Mouse (Mus musculus): ENCODE measurements around the gene Ppfibp2. TPM values are rescaled to one million over a fixed set of nuclear protein-coding genes. Genes with fewer than 3 reads are reported as not detected.

Gene Ppfibp2
- polyA plus RNA-seq, 1 experiment from 2014 or later: 18.2 TPM

DNA sequence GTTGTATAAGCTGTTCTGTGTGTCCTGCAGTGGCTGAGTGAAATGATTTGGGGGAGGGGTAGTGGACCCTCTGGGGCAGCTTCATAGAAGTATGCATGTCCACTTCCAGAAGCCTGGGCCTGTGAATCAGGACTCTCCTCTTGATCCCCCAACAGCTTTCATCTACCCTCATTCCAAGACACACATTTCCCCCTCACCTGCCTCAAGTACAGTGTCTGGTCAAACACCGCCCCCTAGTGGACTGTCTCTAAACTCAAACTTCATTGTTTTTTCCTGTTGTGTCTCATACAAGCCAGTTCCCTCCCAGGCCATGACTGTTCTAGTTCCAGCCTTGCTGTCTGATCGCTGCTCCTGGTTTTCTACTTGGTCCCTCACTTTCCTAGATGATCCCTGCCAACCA, 152.9 kb downstream of the Ppfibp2 start:
- H3K36me3 ChIP-seq: peaks cover 21% of the 10 kb centered on the region
- no peaks in the 10 kb centered on the region for H3K27me3 ChIP-seq
- no peaks in the 10 kb centered on the region for H3K4me1 ChIP-seq
- no peak overlapping the region for H3K4me2 ChIP-seq
- no peak for ATAC-seq (ENCODE audit: insufficient number of reproducible peaks, low FRiP score, low TSS enrichment, low read depth)
- 11% methylated on average over 2 of the region's 2 CpGs for WGBS
- no peak overlapping the region for H3K4me3 ChIP-seq
- H3K27ac ChIP-seq: no peak overlapping the region
- no peaks in the 10 kb centered on the region for H3K9me3 ChIP-seq
- H3K9ac ChIP-seq: no peak overlapping the region

DNA sequence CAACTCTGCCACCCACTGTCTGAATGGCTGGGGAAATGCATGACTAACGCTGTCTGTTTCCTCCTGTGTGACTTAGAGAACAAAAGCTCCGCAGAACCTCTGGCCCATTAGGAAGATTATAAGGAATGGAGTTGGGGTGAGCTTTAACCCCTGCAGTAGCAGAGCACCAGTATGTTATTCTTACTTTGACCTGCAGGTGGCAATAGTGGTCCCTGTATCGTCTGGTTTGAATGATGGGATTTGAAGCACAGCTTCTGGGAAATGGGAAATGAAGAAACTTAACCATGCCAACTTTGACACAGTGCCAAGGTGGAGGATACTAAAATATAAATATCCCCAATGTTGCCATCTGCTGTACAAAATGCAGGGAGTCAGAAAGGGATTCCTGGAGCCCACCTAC, 154.3 kb downstream of the Ppfibp2 start:
- no peak overlapping the region for H3K4me2 ChIP-seq
- no peak overlapping the region for H3K27ac ChIP-seq
- 3% methylated on average over 3 of the region's 3 CpGs for WGBS
- H3K4me3 ChIP-seq: no peak overlapping the region
- no peaks in the 10 kb centered on the region for H3K27me3 ChIP-seq
- H3K9me3 ChIP-seq: no peaks in the 10 kb centered on the region
- ATAC-seq (ENCODE audit: insufficient number of reproducible peaks, low FRiP score, low TSS enrichment, low read depth): no peak
- H3K4me1 ChIP-seq: no peaks in the 10 kb centered on the region
- H3K36me3 ChIP-seq: peaks cover 9% of the 10 kb centered on the region
- no peak overlapping the region for H3K9ac ChIP-seq

DNA sequence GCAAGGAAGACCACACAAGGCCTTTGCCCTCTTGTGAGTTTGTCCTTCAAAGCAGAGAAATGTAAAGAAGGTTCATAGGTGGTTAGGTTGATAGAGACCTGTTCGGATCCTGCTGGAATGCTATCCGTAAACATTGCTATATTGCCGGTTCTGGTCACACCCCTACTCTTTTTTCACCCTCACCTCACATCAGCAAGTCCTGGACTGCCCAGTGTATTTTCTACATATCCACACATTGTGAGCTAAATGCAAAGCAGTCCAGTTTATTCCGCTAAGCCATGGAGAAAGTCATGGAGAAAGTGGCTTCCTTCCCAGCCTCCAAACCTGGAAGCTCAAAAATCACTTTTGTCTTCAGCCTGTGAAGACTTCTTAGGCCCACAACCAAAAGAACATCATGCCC, 154.7 kb downstream of the Ppfibp2 start:
- 90% methylated on average over 4 of the region's 4 CpGs for WGBS

DNA sequence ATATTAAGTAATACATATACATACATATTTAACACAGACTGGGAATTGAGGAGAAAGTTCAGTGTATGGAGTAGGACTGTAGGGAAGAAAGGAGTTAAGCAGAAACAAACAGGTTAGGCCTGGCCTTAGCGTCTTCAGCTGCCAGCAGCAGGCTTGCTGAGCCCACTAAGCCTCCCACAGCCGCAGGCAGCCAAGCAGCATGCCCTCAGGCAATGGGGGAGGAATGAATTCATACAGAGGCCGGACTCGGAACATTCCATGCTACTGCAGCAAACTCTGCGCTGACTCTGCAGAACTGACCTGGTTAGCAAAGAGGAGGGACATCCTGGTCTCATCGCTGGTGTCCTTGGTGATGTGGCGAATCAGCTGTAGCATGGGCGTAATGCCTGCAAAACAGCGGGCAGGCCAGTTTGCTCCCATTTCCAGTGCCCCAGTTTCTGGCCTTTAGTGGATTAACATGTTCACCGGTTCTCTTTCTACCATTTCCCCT, 157.1 kb downstream of the Ppfibp2 start:
- no peak overlapping the region for H3K9ac ChIP-seq
- 66% methylated on average over 10 of the region's 10 CpGs for WGBS
- ATAC-seq (ENCODE audit: insufficient number of reproducible peaks, low FRiP score, low TSS enrichment, low read depth): no peak

More for the DNA sequence above, 154.7 kb downstream of the Ppfibp2 start:
- no peak overlapping the region for H3K4me3 ChIP-seq
- H3K4me1 ChIP-seq: no peaks in the 10 kb centered on the region
- no peaks in the 10 kb centered on the region for H3K9me3 ChIP-seq
- H3K9ac ChIP-seq: no peak overlapping the region
- H3K27me3 ChIP-seq: no peaks in the 10 kb centered on the region
- no peak overlapping the region for H3K4me2 ChIP-seq
- peaks cover 8% of the 10 kb centered on the region for H3K36me3 ChIP-seq
- H3K27ac ChIP-seq: no peak overlapping the region
- ATAC-seq (ENCODE audit: insufficient number of reproducible peaks, low FRiP score, low TSS enrichment, low read depth): no peak

DNA sequence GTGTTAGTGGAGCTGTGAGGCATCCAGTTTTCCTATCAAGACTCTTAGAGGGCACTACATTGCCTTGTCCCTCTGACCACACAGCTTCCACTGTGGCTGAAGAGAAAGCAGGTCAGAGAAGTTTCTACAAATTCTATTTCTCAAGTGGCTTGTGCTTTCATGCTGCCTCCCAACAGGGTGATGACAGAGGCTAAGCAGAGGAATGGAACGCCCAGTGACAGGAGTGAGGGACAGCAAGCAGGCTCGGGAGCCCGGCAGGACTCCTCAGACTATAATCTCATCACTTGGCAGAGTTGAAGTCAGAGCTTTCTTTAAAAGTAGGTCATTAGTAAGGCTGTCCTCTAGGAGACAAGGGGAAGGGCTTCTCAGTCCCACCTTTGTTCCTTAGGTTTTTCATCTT, 160.9 kb downstream of the Ppfibp2 start:
- peaks cover 5% of the 10 kb centered on the region for H3K4me1 ChIP-seq
- H3K9ac ChIP-seq: no peak overlapping the region
- no peaks in the 10 kb centered on the region for H3K27me3 ChIP-seq
- H3K36me3 ChIP-seq: no peaks in the 10 kb centered on the region
- ATAC-seq (ENCODE audit: insufficient number of reproducible peaks, low FRiP score, low TSS enrichment, low read depth): no peak
- H3K4me2 ChIP-seq: no peak overlapping the region
- H3K9me3 ChIP-seq: no peaks in the 10 kb centered on the region
- H3K27ac ChIP-seq: no peak overlapping the region
- 79% methylated on average over 3 of the region's 3 CpGs for WGBS
- no peak overlapping the region for H3K4me3 ChIP-seq

More for the DNA sequence above, 157.1 kb downstream of the Ppfibp2 start:
- Histone ChIP-seq H3K27ac (no peak overlapping the region), H3K36me3 (no peaks in the 10 kb centered on the region), H3K4me1 (no peaks in the 10 kb centered on the region), H3K9me3 (no peaks in the 10 kb centered on the region), H3K4me2 (no peak overlapping the region), H3K4me3 (no peak overlapping the region), H3K27me3 (no peaks in the 10 kb centered on the region)

DNA sequence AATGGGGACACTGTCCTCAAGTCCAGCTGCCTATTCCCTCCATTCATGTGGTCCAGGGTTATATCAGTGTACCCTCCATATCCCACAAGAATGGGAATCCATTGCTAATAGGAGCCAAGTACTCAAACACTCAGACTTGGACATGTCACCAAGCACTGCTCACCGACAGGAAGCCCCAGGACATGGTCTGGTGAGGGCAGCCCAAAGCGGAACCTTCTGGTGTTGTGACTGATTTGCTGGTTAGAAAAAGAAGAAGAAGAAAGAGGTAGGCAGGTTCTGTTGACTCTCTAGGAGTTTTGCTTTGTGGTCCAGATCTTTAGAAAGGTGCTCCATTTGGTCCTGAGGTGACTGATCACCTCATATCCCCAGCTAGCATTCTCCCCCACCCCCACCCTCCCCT, 161.7 kb downstream of the Ppfibp2 start:
- WGBS: 80% methylated on average over 2 of the region's 2 CpGs
- no peak overlapping the region for H3K4me2 ChIP-seq
- H3K9ac ChIP-seq: no peak overlapping the region
- H3K27ac ChIP-seq: no peak overlapping the region
- H3K4me1 ChIP-seq: peaks cover 5% of the 10 kb centered on the region
- ATAC-seq (ENCODE audit: insufficient number of reproducible peaks, low FRiP score, low TSS enrichment, low read depth): no peak
- H3K27me3 ChIP-seq: no peaks in the 10 kb centered on the region
- H3K9me3 ChIP-seq: no peaks in the 10 kb centered on the region
- no peaks in the 10 kb centered on the region for H3K36me3 ChIP-seq
- no peak overlapping the region for H3K4me3 ChIP-seq

DNA sequence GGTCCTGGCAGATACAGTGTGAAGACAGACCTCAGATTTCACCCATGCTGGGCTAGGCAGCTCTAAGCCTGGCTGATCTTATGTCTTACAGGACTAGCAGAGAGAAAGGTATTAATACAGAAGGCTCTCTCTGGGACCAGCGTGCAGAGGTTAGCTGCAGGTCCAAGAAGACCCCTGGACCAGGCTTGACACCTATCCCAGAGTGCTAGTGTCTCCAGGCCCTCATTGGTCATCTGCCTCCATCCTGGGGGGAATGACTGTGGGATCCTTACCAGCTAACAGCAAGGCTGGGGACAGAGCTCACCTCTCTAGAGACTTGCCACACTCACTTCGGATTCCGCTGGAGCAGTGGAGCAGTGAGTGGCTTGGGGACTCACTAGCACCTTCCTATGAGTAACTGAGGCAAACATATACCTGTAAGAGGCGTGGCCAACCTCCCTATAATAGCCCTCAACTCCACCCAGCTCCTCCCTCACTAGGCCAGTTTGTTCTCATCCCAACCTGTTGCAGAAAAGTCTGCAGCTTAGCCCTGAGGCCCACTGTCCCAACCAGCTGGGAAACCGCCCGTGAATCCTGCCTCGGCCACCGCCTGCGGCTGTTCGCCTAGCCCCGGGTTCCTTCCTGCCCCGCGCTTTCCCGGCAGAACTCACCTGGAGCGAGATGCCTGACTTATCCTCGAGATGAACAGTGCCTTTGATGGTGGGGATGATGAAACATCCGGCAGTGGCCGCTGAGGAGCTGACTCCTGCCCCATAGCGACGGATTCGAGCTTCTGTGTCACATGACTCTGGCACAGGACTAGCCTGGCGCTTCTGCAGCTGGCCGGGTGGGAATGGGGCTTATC, 162.5 kb downstream of the Ppfibp2 start, which contains the start of gene Cyb5r2:
Cyb5r2 (minus strand) TSS at position 725 of the 844 bp plus-strand sequence.
- H3K27me3 ChIP-seq: no peaks in the 10 kb centered on the region
- H3K36me3 ChIP-seq: no peaks in the 10 kb centered on the region
- H3K4me3 ChIP-seq: peak within 1 kb of the TSS; percentile 26
- H3K27ac ChIP-seq: no peak within 1 kb of the TSS
- 9% methylated on average over 23 of the region's 23 CpGs for WGBS
- peaks cover 5% of the 10 kb centered on the region for H3K4me1 ChIP-seq
- no peak for ATAC-seq (ENCODE audit: insufficient number of reproducible peaks, low FRiP score, low TSS enrichment, low read depth)
- H3K4me2 ChIP-seq: peak within 1 kb of the TSS; percentile 51
- no peak within 1 kb of the TSS for H3K9ac ChIP-seq
- no peaks in the 10 kb centered on the region for H3K9me3 ChIP-seq

DNA sequence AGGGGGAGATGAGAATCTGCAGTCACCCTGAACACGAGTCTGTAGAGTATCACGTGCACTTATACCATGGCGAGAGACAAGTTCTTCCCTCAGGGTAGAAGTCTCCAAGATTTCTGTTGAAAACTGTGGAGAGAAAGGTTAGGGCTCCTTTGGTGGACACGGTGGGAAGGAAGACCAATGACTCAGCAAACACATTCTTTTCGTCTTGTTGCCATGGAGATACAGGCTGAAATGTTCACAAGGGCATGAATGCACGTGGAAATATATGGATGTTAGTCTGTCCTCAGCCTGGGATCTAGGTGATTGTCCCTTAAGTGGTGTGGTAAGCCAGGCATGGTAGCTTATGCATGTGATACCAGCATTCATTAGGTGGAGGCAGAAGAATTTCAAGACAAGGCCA, 175.8 kb downstream of the Ppfibp2 start:
- 66% methylated on average over 6 of the region's 6 CpGs for WGBS
- Histone ChIP-seq H3K4me3 (no peak overlapping the region), H3K27ac (no peak overlapping the region), H3K9ac (no peak overlapping the region), H3K9me3 (no peaks in the 10 kb centered on the region), H3K27me3 (no peaks in the 10 kb centered on the region), H3K4me2 (no peak overlapping the region), H3K4me1 (no peaks in the 10 kb centered on the region), H3K36me3 (no peaks in the 10 kb centered on the region)
- no peak for ATAC-seq (ENCODE audit: insufficient number of reproducible peaks, low FRiP score, low TSS enrichment, low read depth)

DNA sequence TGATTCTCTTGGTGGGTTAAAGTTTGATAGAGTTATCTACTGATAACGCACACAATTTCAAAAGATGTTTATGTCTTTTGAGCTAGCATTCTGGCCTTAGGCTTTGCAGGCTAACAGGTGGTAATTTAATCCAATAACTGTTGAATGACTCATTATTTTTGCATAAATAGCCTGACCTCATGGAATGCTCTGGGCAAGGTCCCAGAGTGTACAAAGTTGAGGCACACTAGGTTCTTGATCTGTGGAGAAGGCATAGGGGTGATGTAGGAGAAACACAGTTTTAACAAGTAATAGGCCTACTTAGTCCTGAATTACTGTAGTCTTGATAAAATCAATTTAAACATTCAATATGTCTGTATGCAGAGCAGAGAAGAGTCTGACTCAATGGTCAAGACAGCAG, 183.2 kb downstream of the Ppfibp2 start:
- ATAC-seq (ENCODE audit: insufficient number of reproducible peaks, low FRiP score, low TSS enrichment, low read depth): no peak
- Histone ChIP-seq H3K9me3 (no peaks in the 10 kb centered on the region), H3K27me3 (no peaks in the 10 kb centered on the region), H3K4me1 (no peaks in the 10 kb centered on the region), H3K4me2 (no peak overlapping the region), H3K27ac (no peak overlapping the region), H3K4me3 (no peak overlapping the region), H3K36me3 (no peaks in the 10 kb centered on the region), H3K9ac (no peak overlapping the region)
- WGBS: 78% methylated on average over 1 of the region's 1 CpGs

DNA sequence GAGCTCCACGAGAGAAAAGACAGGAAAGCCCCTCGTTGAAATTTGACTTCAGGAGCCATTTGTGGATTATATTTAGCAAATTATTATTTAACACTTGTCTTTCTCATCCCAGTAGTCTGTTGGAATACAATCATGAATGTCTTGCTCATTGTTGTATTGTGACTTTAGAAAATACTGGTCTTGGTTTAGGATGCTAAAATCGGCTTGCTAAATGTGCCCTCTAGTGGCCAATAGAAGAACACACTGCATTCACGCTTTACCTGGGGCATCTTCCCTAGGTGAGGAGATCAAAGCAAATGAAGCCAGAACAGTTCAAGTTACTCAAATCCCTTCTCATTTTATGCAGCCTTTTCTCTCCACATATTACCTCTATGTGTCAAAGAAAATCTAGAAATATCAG, 184.6 kb downstream of the Ppfibp2 start:
- no peaks in the 10 kb centered on the region for H3K36me3 ChIP-seq
- no peaks in the 10 kb centered on the region for H3K9me3 ChIP-seq
- no peak overlapping the region for H3K9ac ChIP-seq
- H3K4me2 ChIP-seq: no peak overlapping the region
- WGBS: 39% methylated on average over 4 of the region's 4 CpGs
- H3K27me3 ChIP-seq: no peaks in the 10 kb centered on the region
- no peak for ATAC-seq (ENCODE audit: insufficient number of reproducible peaks, low FRiP score, low TSS enrichment, low read depth)
- no peak overlapping the region for H3K27ac ChIP-seq
- no peak overlapping the region for H3K4me3 ChIP-seq
- no peaks in the 10 kb centered on the region for H3K4me1 ChIP-seq

DNA sequence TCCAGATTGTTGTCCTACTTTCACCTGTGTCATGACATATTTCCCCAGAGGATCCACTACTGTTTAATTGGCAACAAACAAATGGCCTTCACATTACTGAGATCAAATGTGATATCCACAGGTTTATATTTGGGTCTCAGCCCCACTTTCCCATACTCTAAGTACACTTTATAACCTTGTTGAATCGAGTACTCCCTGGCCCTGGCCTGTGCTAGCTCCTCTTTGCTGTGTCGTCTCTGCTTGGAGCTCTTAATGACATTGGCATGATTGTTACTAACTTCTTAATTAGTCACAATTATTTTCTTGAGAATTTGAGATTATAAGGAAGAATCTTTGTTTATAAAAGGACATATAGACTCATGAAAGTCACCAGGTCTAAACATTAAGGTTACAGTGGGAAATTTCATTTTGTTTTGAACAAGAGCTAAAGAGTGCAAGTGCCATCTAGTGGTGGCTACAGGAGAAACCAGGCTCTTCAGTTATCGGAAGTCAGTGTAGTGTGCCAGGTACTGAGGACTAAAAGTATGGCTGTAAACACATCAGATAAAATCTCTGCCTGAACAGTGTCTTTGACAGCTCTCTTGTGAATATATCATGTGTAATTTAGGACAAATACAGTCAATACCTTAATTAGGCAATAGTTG, 193.1 kb downstream of the Ppfibp2 start:
- no peak overlapping the region for H3K9ac ChIP-seq
- 60% methylated on average over 3 of the region's 3 CpGs for WGBS
- no peak for ATAC-seq (ENCODE audit: insufficient number of reproducible peaks, low FRiP score, low TSS enrichment, low read depth)
- no peak overlapping the region for H3K4me2 ChIP-seq
- no peaks in the 10 kb centered on the region for H3K4me1 ChIP-seq
- H3K27me3 ChIP-seq: no peaks in the 10 kb centered on the region
- H3K27ac ChIP-seq: no peak overlapping the region
- no peaks in the 10 kb centered on the region for H3K36me3 ChIP-seq
- H3K4me3 ChIP-seq: no peak overlapping the region
- no peaks in the 10 kb centered on the region for H3K9me3 ChIP-seq

DNA sequence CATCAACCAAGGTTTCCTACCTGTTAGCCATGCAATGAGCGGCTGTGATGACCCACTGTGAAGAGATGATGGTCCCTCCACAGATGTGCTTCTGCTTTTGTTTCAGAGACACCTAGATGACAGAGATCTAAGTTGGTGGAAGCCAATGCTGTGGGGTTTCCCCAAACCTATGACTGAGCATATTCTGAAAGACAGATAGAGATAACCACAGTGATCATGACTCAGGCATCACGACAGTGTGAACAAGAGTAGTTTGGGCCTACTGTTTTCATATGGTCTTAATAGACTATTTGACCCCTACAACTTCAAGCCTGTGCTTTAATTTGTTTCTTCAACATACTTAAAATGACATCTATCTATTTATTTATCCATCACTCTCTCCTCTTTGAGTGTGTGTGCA, 201.5 kb downstream of the Ppfibp2 start:
- H3K4me3 ChIP-seq: no peak overlapping the region
- H3K36me3 ChIP-seq: no peaks in the 10 kb centered on the region
- ATAC-seq (ENCODE audit: insufficient number of reproducible peaks, low FRiP score, low TSS enrichment, low read depth): no peak
- no peaks in the 10 kb centered on the region for H3K27me3 ChIP-seq
- H3K4me2 ChIP-seq: no peak overlapping the region
- no peaks in the 10 kb centered on the region for H3K9me3 ChIP-seq
- H3K27ac ChIP-seq: no peak overlapping the region
- 83% methylated on average over 2 of the region's 2 CpGs for WGBS
- H3K4me1 ChIP-seq: no peaks in the 10 kb centered on the region
- H3K9ac ChIP-seq: no peak overlapping the region
